Mouse (Mus musculus) neural tube, embryonic 13.5 days (tissue): ENCODE measurements at regions not wholly inside any gene's neighbourhood (a gene's known extent, or its start where the extent isn't known, plus 50 kb on each side); places are given as distances from the start of the nearest gene placed in this dataset.

Experiments
- ATAC-seq: fragments of 200-750 bp; cut with Nextera tagmentation; 2 replicates; pipeline ENCODE4 v1.8.0; 2017; ENCODE audit warnings: low read depth, mild to moderate bottlenecking, moderate TSS enrichment, moderate library complexity
- H3K27ac ChIP-seq: fragments of 300-500 bp; sonication (generic); replicated peaks from 2 replicates; pipeline ENCODE4 v1.5.1; 2015; ENCODE audit warnings: moderate library complexity, mild to moderate bottlenecking, inconsistent platforms
- H3K27me3 ChIP-seq: fragments of 300-500 bp; sonication (generic); 2 replicates; pipeline ENCODE4 v1.6.1; 2015; ENCODE audit warnings: mild to moderate bottlenecking, inconsistent platforms
- H3K36me3 ChIP-seq: fragments of 300-500 bp; sonication (generic); 2 replicates; pipeline ENCODE4 v1.6.1; 2015; ENCODE audit warnings: mild to moderate bottlenecking, inconsistent platforms
- H3K4me1 ChIP-seq: fragments of 300-500 bp; sonication (generic); replicated peaks from 2 replicates; pipeline ENCODE4 v1.6.1; 2015; ENCODE audit warnings: inconsistent platforms
- H3K4me2 ChIP-seq: fragments of 300-500 bp; sonication (generic); 2 replicates; pipeline ENCODE4 v1.6.1; 2015; ENCODE audit warnings: inconsistent platforms, mild to moderate bottlenecking, moderate library complexity
- H3K4me3 ChIP-seq: fragments of 300-500 bp; sonication (generic); 2 replicates; pipeline ENCODE4 v1.5.1; 2015; ENCODE audit warnings: mild to moderate bottlenecking, inconsistent platforms
- H3K9ac ChIP-seq: fragments of 300-500 bp; sonication (generic); 2 replicates; pipeline ENCODE4 v1.6.1; 2015; ENCODE audit warnings: moderate library complexity, mild to moderate bottlenecking, inconsistent platforms
- H3K9me3 ChIP-seq: fragments of 300-500 bp; sonication (generic); 2 replicates; pipeline ENCODE4 v1.6.1; 2016; ENCODE audit warnings: inconsistent platforms
- whole genome bisulfite sequencing: fragments of 180-500 bp; shearing (Covaris S2); methylation state at CpG from one replicate; pipeline ENCODE4 v1.1.7; 2015; 5-methylcytosine and 5-hydroxymethylcytosine counted together

- H3K9ac ChIP-seq = no peak overlapping the region
- H3K36me3 ChIP-seq = no peaks in the 10 kb centered on the region
- H3K4me1 ChIP-seq = no peaks in the 10 kb centered on the region
- WGBS = 76% methylated on average over 10 of the region's 10 CpGs
- H3K27ac ChIP-seq = no peak overlapping the region
- H3K4me2 ChIP-seq = no peak overlapping the region
- H3K4me3 ChIP-seq = no peak overlapping the region
- peaks cover 7% of the 10 kb centered on the region; the same call in 1 of the 2 replicates for H3K9me3 ChIP-seq
- H3K27me3 ChIP-seq = no peaks in the 10 kb centered on the region
- ATAC-seq = no peak
Measured at GRCm38 (mm10) chr10:14216191-14216992, 250.5 kb downstream of the Hivep2 start.

- H3K9me3 ChIP-seq = peaks cover 7% of the 10 kb centered on the region; the same call in 1 of the 2 replicates
- H3K4me2 ChIP-seq = no peak overlapping the region
- no peak overlapping the region for H3K9ac ChIP-seq
- 88% methylated on average over 4 of the region's 4 CpGs for WGBS
- no peaks in the 10 kb centered on the region for H3K36me3 ChIP-seq
- H3K27ac ChIP-seq = no peak overlapping the region
- ATAC-seq = no peak
- H3K4me1 ChIP-seq = no peaks in the 10 kb centered on the region
- no peak overlapping the region for H3K4me3 ChIP-seq
- no peaks in the 10 kb centered on the region for H3K27me3 ChIP-seq
Measured at GRCm38 (mm10) chr10:14215512-14215911, 249.6 kb downstream of the Hivep2 start.

GRCm38 (mm10) chr10:14213536-14213935 lies 247.7 kb downstream of the Hivep2 start:
- Histone ChIP-seq H3K4me3 (no peak overlapping the region), H3K9ac (no peak overlapping the region), H3K4me2 (no peak overlapping the region), H3K4me1 (no peaks in the 10 kb centered on the region), H3K36me3 (no peaks in the 10 kb centered on the region), H3K27me3 (no peaks in the 10 kb centered on the region), H3K9me3 (peaks cover 7% of the 10 kb centered on the region; the same call in 1 of the 2 replicates), H3K27ac (no peak overlapping the region)
- ATAC-seq = no peak
- WGBS = 81% methylated on average over 5 of the region's 5 CpGs

- Histone ChIP-seq H3K27me3 (no peaks in the 10 kb centered on the region), H3K4me3 (no peak overlapping the region), H3K9ac (no peak overlapping the region), H3K27ac (no peak overlapping the region), H3K36me3 (no peaks in the 10 kb centered on the region), H3K9me3 (no peaks in the 10 kb centered on the region), H3K4me2 (no peak overlapping the region), H3K4me1 (no peaks in the 10 kb centered on the region)
- WGBS = 75% methylated on average over 6 of the region's 6 CpGs
- ATAC-seq = no peak
Measured at GRCm38 (mm10) chr10:14211926-14212325, 246.1 kb downstream of the Hivep2 start.

- Histone ChIP-seq H3K4me1 (no peaks in the 10 kb centered on the region), H3K4me2 (no peak overlapping the region), H3K9ac (no peak overlapping the region), H3K4me3 (no peak overlapping the region), H3K36me3 (no peaks in the 10 kb centered on the region), H3K27ac (no peak overlapping the region), H3K9me3 (no peaks in the 10 kb centered on the region), H3K27me3 (no peaks in the 10 kb centered on the region)
- ATAC-seq = no peak
- 68% methylated on average over 6 of the region's 6 CpGs for WGBS
Measured at GRCm38 (mm10) chr10:14211481-14211880, 245.6 kb downstream of the Hivep2 start.

GRCm38 (mm10) chr10:14210445-14210844 lies 244.6 kb downstream of the Hivep2 start:
- Histone ChIP-seq H3K9ac (no peak overlapping the region), H3K4me2 (no peak overlapping the region), H3K4me1 (no peaks in the 10 kb centered on the region), H3K9me3 (no peaks in the 10 kb centered on the region), H3K4me3 (no peak overlapping the region), H3K27me3 (no peaks in the 10 kb centered on the region), H3K27ac (no peak overlapping the region), H3K36me3 (no peaks in the 10 kb centered on the region)
- 88% methylated on average over 8 of the region's 8 CpGs for whole genome bisulfite sequencing
- ATAC-seq = no peak

GRCm38 (mm10) chr10:14210045-14210444 lies 244.2 kb downstream of the Hivep2 start:
- H3K27me3 ChIP-seq = no peaks in the 10 kb centered on the region
- H3K4me2 ChIP-seq = no peak overlapping the region
- H3K36me3 ChIP-seq = no peaks in the 10 kb centered on the region
- no peaks in the 10 kb centered on the region for H3K4me1 ChIP-seq
- no peaks in the 10 kb centered on the region for H3K9me3 ChIP-seq
- no peak for ATAC-seq
- no peak overlapping the region for H3K9ac ChIP-seq
- H3K4me3 ChIP-seq = no peak overlapping the region
- no peak overlapping the region for H3K27ac ChIP-seq
- 84% methylated on average over 6 of the region's 6 CpGs for WGBS

GRCm38 (mm10) chr10:14208206-14208605 lies 242.3 kb downstream of the Hivep2 start:
- Histone ChIP-seq H3K9me3 (no peaks in the 10 kb centered on the region), H3K4me3 (no peak overlapping the region), H3K9ac (no peak overlapping the region), H3K4me1 (no peaks in the 10 kb centered on the region), H3K36me3 (no peaks in the 10 kb centered on the region), H3K4me2 (no peak overlapping the region), H3K27me3 (no peaks in the 10 kb centered on the region), H3K27ac (no peak overlapping the region)
- no peak for ATAC-seq
- 82% methylated on average over 6 of the region's 6 CpGs for WGBS

- H3K36me3 ChIP-seq = no peaks in the 10 kb centered on the region
- 70% methylated on average over 5 of the region's 5 CpGs for WGBS
- H3K4me2 ChIP-seq = no peak overlapping the region
- H3K9ac ChIP-seq = no peak overlapping the region
- H3K4me3 ChIP-seq = no peak overlapping the region
- ATAC-seq = no peak
- no peak overlapping the region for H3K27ac ChIP-seq
- H3K9me3 ChIP-seq = no peaks in the 10 kb centered on the region
- no peaks in the 10 kb centered on the region for H3K4me1 ChIP-seq
- H3K27me3 ChIP-seq = no peaks in the 10 kb centered on the region
Measured at GRCm38 (mm10) chr10:14207616-14208015, 241.7 kb downstream of the Hivep2 start.

- H3K27ac ChIP-seq = no peak overlapping the region
- 80% methylated on average over 5 of the region's 5 CpGs for WGBS
Measured at GRCm38 (mm10) chr10:14207051-14207570, 241.2 kb downstream of the Hivep2 start.

More at GRCm38 (mm10) chr10:14207051-14207570, 241.2 kb downstream of the Hivep2 start:
- H3K4me3 ChIP-seq = no peak overlapping the region
- H3K27me3 ChIP-seq = no peaks in the 10 kb centered on the region
- no peak for ATAC-seq
- H3K9me3 ChIP-seq = no peaks in the 10 kb centered on the region
- H3K36me3 ChIP-seq = no peaks in the 10 kb centered on the region
- no peaks in the 10 kb centered on the region for H3K4me1 ChIP-seq
- no peak overlapping the region for H3K4me2 ChIP-seq
- no peak overlapping the region for H3K9ac ChIP-seq
